Mouse (Mus musculus): ENCODE measurements around the gene Adgrb2. TPM values are rescaled to one million over a fixed set of nuclear protein-coding genes. Genes with fewer than 3 reads are reported as not detected.

Adgrb2 gene
- 1 to 10 TPM; 1.8 to 2.8 TPM for total RNA-seq (2023)

GRCm38 (mm10) chr4:129984421-129985061 lies at the start of gene Adgrb2:
Gene Adgrb2 (plus strand): TSS chr4:129984870.

GRCm38 (mm10) chr4:130047331-130048202 lies 62.9 kb downstream of the Adgrb2 start, which contains the start of gene Col16a1:
Gene Col16a1 (plus strand): TSS chr4:130047840.

Other genes starting within 250 kb of the Adgrb2 start
- 100 to 1,000 TPM; 135 to 141 TPM for gene Khdrbs1, start 242.6 kb upstream of the Adgrb2 start, total RNA-seq (2023)
- 100 to 1,000 TPM; 310 to 329 TPM for gene Ptp4a2, start 173.7 kb upstream of the Adgrb2 start, total RNA-seq (2023)
- not detected for gene Spocd1, start 55.6 kb upstream of the Adgrb2 start, total RNA-seq (2023)
- not detected for gene Col16a1, start 63.0 kb downstream of the Adgrb2 start, total RNA-seq (2023)
- gene Pef1, start 117.7 kb downstream of the Adgrb2 start, total RNA-seq (2023): 10 to 100 TPM; 31.2 to 32.0 TPM
- gene Hcrtr1, start 154.5 kb downstream of the Adgrb2 start, total RNA-seq (2023): not detected
- not detected for gene Tinagl1, start 190.3 kb downstream of the Adgrb2 start, total RNA-seq (2023)
- gene Gm853, start 237.5 kb downstream of the Adgrb2 start, total RNA-seq (2023): not detected

Measured in T-cell, adult 66 days (primary cell).